Mouse (Mus musculus): ENCODE measurements around the gene A530084C06Rik.

DNA sequence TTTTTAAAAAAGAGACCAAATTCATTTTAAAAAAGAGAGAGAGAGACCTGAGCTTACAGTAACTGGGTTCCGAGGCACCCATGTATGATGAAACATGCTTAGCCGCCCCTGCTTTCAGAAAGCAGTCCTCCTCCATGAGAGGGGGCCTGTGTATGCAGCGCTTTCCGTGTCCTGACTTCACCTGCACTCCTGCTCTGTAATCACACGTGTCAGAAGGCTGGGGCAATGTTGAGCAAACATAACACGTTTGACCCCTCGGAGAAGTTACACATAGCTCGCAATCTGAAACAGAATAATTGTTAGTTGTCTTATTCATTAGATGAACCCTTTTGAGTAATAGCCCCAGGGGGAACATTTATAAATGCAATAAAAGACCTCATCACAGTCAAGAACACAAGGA lies 8.0 kb upstream of the A530084C06Rik start:
- TF ChIP-seq CTCF (IDR thresholded peaks at IDR 0.05; ENCODE audit: low read depth, low read length) (no peak), POLR2A (IDR thresholded peaks at IDR 0.05; ENCODE audit: borderline replicate concordance, low read depth, low read length) (no peak)
